Mouse (Mus musculus): ENCODE results near the gene Gm17324. TPM values are rescaled to one million over a fixed set of nuclear protein-coding genes. Genes with fewer than 3 reads are reported as not detected.
"Not testable (repeated sequence)": the region's sequence is repeated elsewhere in the genome, so short reads cannot be mapped to it uniquely, and the experiment has no call there.

Gene Gm17324
- polyA plus RNA-seq, 1 experiment from 2014 or later: 0.52 TPM

DNA sequence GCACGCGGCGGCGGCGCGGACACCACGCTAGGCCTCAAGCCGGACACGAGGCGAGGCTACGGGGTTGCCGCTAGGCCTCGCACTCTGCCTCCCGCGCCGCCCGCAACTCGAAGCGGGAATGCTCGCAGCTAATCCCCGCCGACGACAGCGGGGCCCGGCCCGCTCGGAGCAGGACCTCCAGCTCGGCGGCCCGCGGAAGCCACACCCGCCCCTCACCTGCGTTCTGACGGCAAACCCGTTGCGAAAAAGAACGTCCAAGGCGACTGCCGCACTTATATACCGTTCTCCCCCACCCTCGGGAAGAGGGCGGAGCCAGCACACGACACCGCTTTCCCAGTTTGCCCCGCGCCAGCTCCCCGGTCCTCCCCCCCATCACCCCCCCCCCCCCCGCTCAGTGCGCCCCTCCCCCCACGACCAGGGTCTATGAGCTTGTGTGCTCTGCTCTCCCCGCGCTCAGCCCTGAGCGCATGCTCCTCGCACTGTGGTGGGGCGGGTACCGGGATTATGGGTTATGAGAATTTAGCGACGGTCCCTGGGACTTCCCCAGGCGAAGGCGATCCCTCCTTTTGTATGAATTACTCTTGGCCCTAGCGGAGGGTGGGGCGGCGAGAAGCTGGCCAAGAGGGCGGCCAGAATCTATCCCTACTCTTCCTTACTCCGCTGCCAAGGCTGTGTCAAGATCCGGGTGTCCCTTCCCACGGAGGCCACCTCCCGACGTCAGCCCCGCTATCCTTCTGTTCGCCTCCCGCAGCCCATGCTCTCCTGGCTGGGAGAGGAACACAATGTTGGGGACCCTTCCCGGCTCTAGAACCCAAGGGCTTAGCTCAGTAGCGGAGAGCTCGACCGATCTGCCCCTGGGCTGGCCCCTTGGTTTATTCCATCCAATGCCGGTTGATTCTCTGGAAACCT is 33.1 kb upstream of the Gm17324 start:
- Histone ChIP-seq H3K4me2 (peak overlapping the region; percentile 61), H3K9me3 (ENCODE audit: control insufficient read depth, low read length) (no peaks in the 10 kb centered on the region), H3K36me3 (ENCODE audit: control insufficient read depth, insufficient read depth, low read length) (peaks cover 16% of the 10 kb centered on the region; the same call in 1 of the 2 replicates), H3K27me3 (ENCODE audit: control insufficient read depth, insufficient read depth, low read length) (no peaks in the 10 kb centered on the region), H3K9ac (ENCODE audit: low read length) (peak overlapping the region; percentile 99), H3K4me3 (ENCODE audit: low read depth, low read length) (peak overlapping the region; percentile 98), H3K4me1 (ENCODE audit: control insufficient read depth, insufficient read depth, low read length) (peaks cover 8% of the 10 kb centered on the region), H3K27ac (ENCODE audit: low read depth, low read length) (peak overlapping the region; percentile 98)
- peak; percentile 99 for DNase-seq (ENCODE audit: low spot score, missing footprints)
- WGBS: under 1% methylated on average over 65 of the region's 77 CpGs
- ATAC-seq (ENCODE audit: low FRiP score): peak; percentile 98

DNA sequence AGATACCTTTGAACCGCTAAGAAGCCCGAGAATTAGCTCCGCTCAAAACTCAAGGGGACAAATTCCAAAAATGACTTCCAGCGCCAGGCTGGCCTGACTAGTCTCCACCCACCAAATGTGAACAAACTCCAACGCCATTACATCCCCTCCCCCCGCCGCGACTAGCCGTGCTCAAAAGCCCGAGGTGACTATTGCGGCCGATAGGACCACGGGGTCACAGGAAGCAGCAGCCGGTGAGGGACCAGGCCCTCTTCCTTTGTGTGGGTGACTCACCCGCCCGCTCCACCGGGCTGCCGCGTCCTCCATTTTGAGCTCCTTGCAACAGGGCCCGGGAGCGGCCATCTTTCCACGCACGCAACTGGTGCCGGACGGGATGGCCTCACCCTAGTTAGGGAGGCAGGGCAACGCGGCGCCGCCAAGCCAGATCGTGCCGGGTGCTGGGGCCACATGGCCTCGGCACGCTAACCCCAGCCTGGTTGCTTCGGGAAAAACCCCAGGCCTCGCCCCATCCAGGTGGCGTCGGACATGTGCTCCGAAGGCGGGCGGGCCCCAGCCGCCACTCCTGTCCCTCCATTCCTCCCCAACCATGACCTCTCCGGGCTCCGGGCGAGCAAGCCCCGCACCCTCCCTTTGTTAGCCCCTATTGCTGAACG is 32.2 kb upstream of the Gm17324 start:
- Histone ChIP-seq H3K9ac (ENCODE audit: low read length) (peak overlapping the region; percentile 99), H3K36me3 (ENCODE audit: control insufficient read depth, insufficient read depth, low read length) (peaks cover 16% of the 10 kb centered on the region; the same call in 1 of the 2 replicates), H3K27ac (ENCODE audit: low read depth, low read length) (peak overlapping the region; percentile 87), H3K27me3 (ENCODE audit: control insufficient read depth, insufficient read depth, low read length) (no peaks in the 10 kb centered on the region), H3K4me1 (ENCODE audit: control insufficient read depth, insufficient read depth, low read length) (peaks cover 8% of the 10 kb centered on the region), H3K4me3 (ENCODE audit: low read depth, low read length) (peak overlapping the region; percentile 98), H3K4me2 (peak overlapping the region; percentile 61), H3K9me3 (ENCODE audit: control insufficient read depth, low read length) (no peaks in the 10 kb centered on the region)
- DNase-seq (ENCODE audit: low spot score, missing footprints) (peak; percentile 97), ATAC-seq (ENCODE audit: low FRiP score) (peak; percentile 30)
- WGBS: under 1% methylated on average over 46 of the region's 46 CpGs

DNA sequence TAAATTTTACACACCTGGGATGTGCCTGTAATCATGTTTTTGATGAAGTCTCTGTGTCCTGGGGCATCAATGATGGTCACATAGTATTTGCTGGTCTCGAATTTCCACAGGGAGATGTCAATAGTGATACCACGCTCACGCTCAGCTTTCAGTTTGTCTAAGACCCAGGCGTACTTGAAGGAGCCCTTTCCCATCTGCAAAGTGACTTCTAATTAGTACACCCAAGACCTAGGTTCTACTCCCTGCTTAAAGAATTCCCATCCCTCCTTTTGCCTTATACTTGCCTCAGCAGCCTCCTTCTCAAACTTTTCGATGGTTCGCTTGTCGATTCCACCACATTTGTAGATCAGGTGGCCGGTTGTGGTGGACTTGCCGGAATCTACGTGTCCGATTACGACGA is 31.6 kb upstream of the Gm17324 start:
- H3K4me2 ChIP-seq: peak overlapping the region; percentile 61
- H3K9me3 ChIP-seq (ENCODE audit: control insufficient read depth, low read length); DNase-seq (ENCODE audit: low spot score, missing footprints); ATAC-seq (ENCODE audit: low FRiP score); H3K27me3 ChIP-seq (ENCODE audit: control insufficient read depth, insufficient read depth, low read length); H3K4me1 ChIP-seq (ENCODE audit: control insufficient read depth, insufficient read depth, low read length): not testable (repeated sequence)
- H3K27ac ChIP-seq (ENCODE audit: low read depth, low read length): peak overlapping the region; percentile 87
- peak overlapping the region; percentile 98 for H3K4me3 ChIP-seq (ENCODE audit: low read depth, low read length)
- H3K9ac ChIP-seq (ENCODE audit: low read length): peak overlapping the region; percentile 99
- H3K36me3 ChIP-seq (ENCODE audit: control insufficient read depth, insufficient read depth, low read length): peaks cover 16% of the 10 kb centered on the region; the same call in 1 of the 2 replicates
- WGBS: under 1% methylated on average over 13 of the region's 13 CpGs

DNA sequence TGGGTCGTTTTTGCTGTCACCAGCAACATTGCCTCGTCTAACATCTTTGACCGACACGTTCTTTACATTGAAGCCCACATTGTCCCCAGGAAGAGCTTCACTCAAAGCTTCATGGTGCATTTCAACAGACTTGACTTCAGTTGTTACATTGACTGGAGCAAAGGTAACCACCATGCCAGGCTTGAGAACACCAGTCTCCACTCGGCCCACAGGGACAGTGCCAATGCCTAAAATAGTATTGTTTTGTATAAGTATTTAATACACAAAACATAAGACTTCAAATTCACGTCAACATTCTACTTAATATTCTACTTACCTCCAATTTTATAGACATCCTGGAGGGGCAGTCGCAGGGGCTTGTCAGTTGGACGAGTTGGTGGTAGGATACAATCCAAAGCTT is 30.7 kb upstream of the Gm17324 start:
- H3K9me3 ChIP-seq (ENCODE audit: control insufficient read depth, low read length); H3K27ac ChIP-seq (ENCODE audit: low read depth, low read length); DNase-seq (ENCODE audit: low spot score, missing footprints); ATAC-seq (ENCODE audit: low FRiP score); H3K27me3 ChIP-seq (ENCODE audit: control insufficient read depth, insufficient read depth, low read length); H3K4me1 ChIP-seq (ENCODE audit: control insufficient read depth, insufficient read depth, low read length): not testable (repeated sequence)
- peak overlapping the region; percentile 99 for H3K9ac ChIP-seq (ENCODE audit: low read length)
- WGBS: 37% methylated on average over 8 of the region's 8 CpGs
- H3K4me3 ChIP-seq (ENCODE audit: low read depth, low read length): peak overlapping the region; percentile 98
- peak overlapping the region; percentile 61 for H3K4me2 ChIP-seq
- H3K36me3 ChIP-seq (ENCODE audit: control insufficient read depth, insufficient read depth, low read length): peaks cover 16% of the 10 kb centered on the region; the same call in 1 of the 2 replicates

DNA sequence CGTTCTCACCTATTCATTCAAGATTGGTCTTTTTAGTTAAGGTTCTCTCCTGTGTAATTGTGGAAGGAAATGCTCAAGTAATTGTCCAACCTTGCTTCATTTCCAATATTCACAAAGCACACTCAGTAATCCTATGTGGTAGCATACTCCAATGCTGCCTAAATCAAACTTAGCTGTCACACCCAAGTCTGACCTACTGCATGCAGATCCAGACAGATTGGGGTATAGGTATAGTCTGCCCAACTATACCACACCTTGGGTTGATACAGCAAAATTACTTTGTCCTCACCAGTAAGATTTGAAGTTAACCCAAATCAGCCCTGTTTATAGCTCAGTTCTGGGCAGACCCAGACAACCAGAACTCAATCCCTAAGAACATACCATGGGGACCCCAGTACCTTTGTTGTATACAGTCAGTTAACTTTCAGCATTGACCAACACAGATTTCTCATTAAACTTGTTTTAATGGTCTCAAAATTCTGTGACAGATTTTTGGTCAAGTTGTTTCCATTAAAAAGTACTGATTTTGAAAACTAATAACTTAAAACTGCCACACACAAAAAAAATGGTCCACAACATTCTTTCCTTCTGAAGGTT is 29.5 kb upstream of the Gm17324 start:
- H3K36me3 ChIP-seq (ENCODE audit: control insufficient read depth, insufficient read depth, low read length): peaks cover 16% of the 10 kb centered on the region; the same call in 1 of the 2 replicates
- peak overlapping the region; percentile 9; the same call in 1 of the 2 replicates for H3K9ac ChIP-seq (ENCODE audit: low read length)
- DNase-seq (ENCODE audit: low spot score, missing footprints): peak; percentile 87
- not testable (repeated sequence) for H3K9me3 ChIP-seq (ENCODE audit: control insufficient read depth, low read length); H3K4me3 ChIP-seq (ENCODE audit: low read depth, low read length); H3K4me2 ChIP-seq; ATAC-seq (ENCODE audit: low FRiP score); H3K4me1 ChIP-seq (ENCODE audit: control insufficient read depth, insufficient read depth, low read length); H3K27ac ChIP-seq (ENCODE audit: low read depth, low read length); H3K27me3 ChIP-seq (ENCODE audit: control insufficient read depth, insufficient read depth, low read length)
- WGBS: 58% methylated on average over 1 of the region's 1 CpGs

GRCm38 (mm10) chr9:78477021-78477551 is 28.5 kb upstream of the Gm17324 start:
- peaks cover 18% of the 10 kb centered on the region; the same call in 1 of the 2 replicates for H3K36me3 ChIP-seq (ENCODE audit: control insufficient read depth, insufficient read depth, low read length)

GRCm38 (mm10) chr9:78476531-78477020 is 28.0 kb upstream of the Gm17324 start:
- DNase-seq (ENCODE audit: low spot score, missing footprints) (peak; percentile 93), ATAC-seq (ENCODE audit: low FRiP score) (no peak; the same call in 1 of the 2 replicates)
- Histone ChIP-seq H3K4me1 (ENCODE audit: control insufficient read depth, insufficient read depth, low read length) (peaks cover 2% of the 10 kb centered on the region; the same call in 1 of the 2 replicates), H3K9me3 (ENCODE audit: control insufficient read depth, low read length) (no peaks in the 10 kb centered on the region), H3K36me3 (ENCODE audit: control insufficient read depth, insufficient read depth, low read length) (peaks cover 18% of the 10 kb centered on the region; the same call in 1 of the 2 replicates), H3K4me2 (no peak overlapping the region), H3K9ac (ENCODE audit: low read length) (no peak overlapping the region), H3K27me3 (ENCODE audit: control insufficient read depth, insufficient read depth, low read length) (no peaks in the 10 kb centered on the region), H3K4me3 (ENCODE audit: low read depth, low read length) (no peak overlapping the region), H3K27ac (ENCODE audit: low read depth, low read length) (peak overlapping the region; percentile 6; the same call in 1 of the 2 replicates)
- WGBS: 3% methylated on average over 1 of the region's 1 CpGs

More at GRCm38 (mm10) chr9:78477021-78477551, 28.5 kb upstream of the Gm17324 start:
- Histone ChIP-seq H3K4me1 (ENCODE audit: control insufficient read depth, insufficient read depth, low read length) (peaks cover 2% of the 10 kb centered on the region; the same call in 1 of the 2 replicates), H3K27ac (ENCODE audit: low read depth, low read length) (peak overlapping the region; percentile 6; the same call in 1 of the 2 replicates), H3K9me3 (ENCODE audit: control insufficient read depth, low read length) (no peaks in the 10 kb centered on the region), H3K4me2 (no peak overlapping the region), H3K27me3 (ENCODE audit: control insufficient read depth, insufficient read depth, low read length) (no peaks in the 10 kb centered on the region), H3K9ac (ENCODE audit: low read length) (no peak overlapping the region), H3K4me3 (ENCODE audit: low read depth, low read length) (no peak overlapping the region)
- peak; percentile 93 for DNase-seq (ENCODE audit: low spot score, missing footprints)
- WGBS: 5% methylated on average over 5 of the region's 5 CpGs
- ATAC-seq (ENCODE audit: low FRiP score): no peak

- ATAC-seq (ENCODE audit: low FRiP score) (no peak), DNase-seq (ENCODE audit: low spot score, missing footprints) (peak; percentile 89)
- H3K36me3 ChIP-seq (ENCODE audit: control insufficient read depth, insufficient read depth, low read length): peaks cover 18% of the 10 kb centered on the region; the same call in 1 of the 2 replicates
Measured at GRCm38 (mm10) chr9:78475873-78476272, 27.3 kb upstream of the Gm17324 start.

More at GRCm38 (mm10) chr9:78475873-78476272, 27.3 kb upstream of the Gm17324 start:
- no peak overlapping the region for H3K4me3 ChIP-seq (ENCODE audit: low read depth, low read length)
- H3K4me2 ChIP-seq: no peak overlapping the region
- no peaks in the 10 kb centered on the region for H3K27me3 ChIP-seq (ENCODE audit: control insufficient read depth, insufficient read depth, low read length)
- peaks cover 2% of the 10 kb centered on the region; the same call in 1 of the 2 replicates for H3K4me1 ChIP-seq (ENCODE audit: control insufficient read depth, insufficient read depth, low read length)
- H3K9me3 ChIP-seq (ENCODE audit: control insufficient read depth, low read length): no peaks in the 10 kb centered on the region
- no peak overlapping the region for H3K27ac ChIP-seq (ENCODE audit: low read depth, low read length)
- H3K9ac ChIP-seq (ENCODE audit: low read length): no peak overlapping the region
- 89% methylated on average over 4 of the region's 4 CpGs for WGBS
